Mouse (Mus musculus): ENCODE measurements around the gene Myo1d. TPM values are rescaled to one million over a fixed set of nuclear protein-coding genes. Genes with fewer than 3 reads are reported as not detected.
"Not testable (repeated sequence)": the region's sequence is repeated elsewhere in the genome, so short reads cannot be mapped to it uniquely, and the experiment has no call there.

The Myo1d gene
- polyA plus RNA-seq, 1 experiment from 2014 or later, result 21.6 TPM

DNA sequence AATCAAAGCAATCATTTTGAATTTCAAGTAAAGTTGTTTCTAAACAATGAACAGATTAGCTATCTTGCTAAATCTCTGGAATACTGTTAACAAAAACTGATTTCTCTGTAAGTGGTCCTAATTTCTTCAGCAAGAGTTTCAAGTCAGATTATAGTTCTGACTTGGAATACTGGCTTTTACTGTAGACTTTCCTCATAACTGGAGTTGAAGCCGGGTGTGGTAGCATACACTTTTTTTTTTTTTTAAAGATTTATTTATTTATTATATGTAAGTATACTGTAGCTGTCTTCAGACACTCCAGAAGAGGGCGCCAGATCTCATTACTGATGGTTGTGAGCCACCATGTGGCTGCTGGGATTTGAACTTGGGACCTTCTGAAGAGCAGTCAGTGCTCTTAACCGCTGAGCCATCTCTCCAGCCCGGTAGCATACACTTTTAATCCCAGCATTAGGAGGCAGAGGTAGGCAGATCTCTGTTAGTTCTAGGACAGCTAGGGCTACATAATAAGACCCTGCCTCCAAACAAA, 316.2 kb downstream of the Myo1d start:
- ATAC-seq (ENCODE audit: low FRiP score, low TSS enrichment); H3K4me1 ChIP-seq (replicated peaks; ENCODE audit: control insufficient read depth, insufficient read depth); H3K27me3 ChIP-seq (ENCODE audit: control insufficient read depth, insufficient read depth, low read length); DNase-seq (ENCODE audit: low spot score); H3K4me2 ChIP-seq (replicated peaks; ENCODE audit: low read depth); H3K27ac ChIP-seq (replicated peaks); H3K9ac ChIP-seq (ENCODE audit: low read length); H3K9me3 ChIP-seq (ENCODE audit: control insufficient read depth, low read length); H3K4me3 ChIP-seq (ENCODE audit: low read depth, low read length): not testable (repeated sequence)
- 0 out of 2 replicates have a peak, but pooled peaks have one; percentile 1 for TF ChIP-seq CTCF (IDR thresholded peaks at IDR 0.05; ENCODE audit: low read depth)
- H3K36me3 ChIP-seq (ENCODE audit: control insufficient read depth, insufficient read depth, low read length), result peaks cover 25% of the 10 kb centered on the region
- WGBS, result 81% methylated on average over 4 of the region's 4 CpGs

DNA sequence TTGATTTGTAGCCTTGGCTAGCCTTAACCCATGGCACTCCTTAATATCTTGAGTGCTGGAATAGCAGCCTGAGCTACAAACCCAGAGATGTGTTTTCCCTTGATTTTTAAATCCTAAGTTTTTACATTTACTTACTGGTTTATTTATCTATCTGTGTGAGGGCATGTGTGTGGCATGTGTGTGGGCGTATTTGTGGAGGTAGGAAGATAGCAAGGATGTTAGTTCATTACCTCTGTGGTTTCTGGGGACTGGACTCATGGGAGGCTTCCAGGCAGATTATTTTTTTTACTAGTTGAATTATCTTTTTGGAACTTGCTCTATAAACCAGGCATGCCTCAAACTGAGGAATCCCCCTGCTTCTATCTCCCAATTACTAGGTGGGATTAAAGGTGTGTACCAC, 326.6 kb downstream of the Myo1d start:
- H3K36me3 ChIP-seq (ENCODE audit: control insufficient read depth, insufficient read depth, low read length), result peaks cover 7% of the 10 kb centered on the region; the same call in 1 of the 2 replicates
- WGBS, result 93% methylated on average over 1 of the region's 1 CpGs

DNA sequence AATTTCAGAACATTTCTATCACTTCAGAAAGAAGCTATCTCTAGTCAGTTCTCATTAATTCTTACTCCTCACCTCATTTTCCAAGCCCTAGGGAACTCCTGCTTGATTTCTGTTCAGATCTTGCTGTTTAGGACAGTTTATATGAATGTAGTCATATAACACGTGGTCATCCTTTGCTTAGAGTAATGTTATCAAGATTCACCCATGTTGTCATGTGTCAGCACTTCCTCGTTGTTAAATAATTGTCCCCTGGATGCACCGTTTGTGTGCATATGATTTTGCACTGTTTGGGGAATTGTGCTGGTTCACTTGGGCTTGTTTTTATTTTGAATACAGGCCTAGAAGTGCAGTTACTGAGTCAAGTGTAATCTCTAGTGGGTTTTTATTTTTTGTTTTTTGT, 327.6 kb downstream of the Myo1d start:
- Histone ChIP-seq H3K4me2 (replicated peaks; ENCODE audit: low read depth) (no peak overlapping the region), H3K9me3 (ENCODE audit: control insufficient read depth, low read length) (no peaks in the 10 kb centered on the region), H3K4me3 (ENCODE audit: low read depth, low read length) (no peak overlapping the region), H3K9ac (ENCODE audit: low read length) (no peak overlapping the region), H3K27me3 (ENCODE audit: control insufficient read depth, insufficient read depth, low read length) (no peaks in the 10 kb centered on the region), H3K27ac (replicated peaks) (no peak overlapping the region), H3K36me3 (ENCODE audit: control insufficient read depth, insufficient read depth, low read length) (peaks cover 3% of the 10 kb centered on the region; the same call in 1 of the 2 replicates), H3K4me1 (replicated peaks; ENCODE audit: control insufficient read depth, insufficient read depth) (no peaks in the 10 kb centered on the region)
- DNase-seq (ENCODE audit: low spot score) (no peak), ATAC-seq (ENCODE audit: low FRiP score, low TSS enrichment) (no peak)
- 84% methylated on average over 3 of the region's 3 CpGs for WGBS
- TF ChIP-seq EP300 (optimal IDR thresholded peaks at IDR 0.05) (no peak), CTCF (IDR thresholded peaks at IDR 0.05; ENCODE audit: low read depth) (no peak)

More for the DNA sequence above, 326.6 kb downstream of the Myo1d start:
- ATAC-seq (ENCODE audit: low FRiP score, low TSS enrichment), result no peak
- no peak for DNase-seq (ENCODE audit: low spot score)
- H3K4me1 ChIP-seq (replicated peaks; ENCODE audit: control insufficient read depth, insufficient read depth), result no peaks in the 10 kb centered on the region
- no peaks in the 10 kb centered on the region for H3K27me3 ChIP-seq (ENCODE audit: control insufficient read depth, insufficient read depth, low read length)
- no peak overlapping the region for H3K27ac ChIP-seq (replicated peaks)
- H3K4me3 ChIP-seq (ENCODE audit: low read depth, low read length), result no peak overlapping the region
- no peak overlapping the region for H3K4me2 ChIP-seq (replicated peaks; ENCODE audit: low read depth)
- TF ChIP-seq CTCF (IDR thresholded peaks at IDR 0.05; ENCODE audit: low read depth), result no peak
- no peak overlapping the region for H3K9ac ChIP-seq (ENCODE audit: low read length)
- no peaks in the 10 kb centered on the region for H3K9me3 ChIP-seq (ENCODE audit: control insufficient read depth, low read length)

DNA sequence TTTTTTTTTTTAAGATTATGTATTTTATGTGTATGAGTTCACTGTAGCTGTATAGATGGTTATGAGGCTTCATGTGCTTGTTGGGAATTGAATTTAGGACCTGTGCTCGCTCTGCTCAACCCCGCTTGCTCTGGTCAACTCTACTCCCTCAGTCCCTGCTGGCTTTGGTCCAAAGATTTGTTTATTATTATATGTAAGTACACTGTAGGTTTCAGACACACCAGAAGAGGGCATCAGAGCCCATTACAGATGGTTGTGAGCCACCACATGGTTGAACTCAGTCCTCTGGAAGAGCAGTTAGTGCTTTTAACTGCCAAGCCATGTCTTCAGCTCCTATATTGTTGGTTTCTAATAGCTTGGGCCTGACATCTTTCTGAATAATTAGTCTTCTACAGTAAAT, 330.0 kb downstream of the Myo1d start:
- H3K27ac ChIP-seq (replicated peaks), result no peak overlapping the region
- no peak overlapping the region for H3K4me3 ChIP-seq (ENCODE audit: low read depth, low read length)
- peaks cover 10% of the 10 kb centered on the region for H3K36me3 ChIP-seq (ENCODE audit: control insufficient read depth, insufficient read depth, low read length)
- H3K9me3 ChIP-seq (ENCODE audit: control insufficient read depth, low read length), result no peaks in the 10 kb centered on the region
- no peak for ATAC-seq (ENCODE audit: low FRiP score, low TSS enrichment)
- no peaks in the 10 kb centered on the region for H3K27me3 ChIP-seq (ENCODE audit: control insufficient read depth, insufficient read depth, low read length)
- 93% methylated on average over 2 of the region's 2 CpGs for WGBS
- H3K4me2 ChIP-seq (replicated peaks; ENCODE audit: low read depth), result no peak overlapping the region
- no peak overlapping the region for H3K9ac ChIP-seq (ENCODE audit: low read length)
- TF ChIP-seq EP300 (optimal IDR thresholded peaks at IDR 0.05), result no peak
- peak; percentile 22; the same call in 1 of the 2 replicates for TF ChIP-seq CTCF (IDR thresholded peaks at IDR 0.05; ENCODE audit: low read depth)
- no peaks in the 10 kb centered on the region for H3K4me1 ChIP-seq (replicated peaks; ENCODE audit: control insufficient read depth, insufficient read depth)
- DNase-seq (ENCODE audit: low spot score), result no peak

DNA sequence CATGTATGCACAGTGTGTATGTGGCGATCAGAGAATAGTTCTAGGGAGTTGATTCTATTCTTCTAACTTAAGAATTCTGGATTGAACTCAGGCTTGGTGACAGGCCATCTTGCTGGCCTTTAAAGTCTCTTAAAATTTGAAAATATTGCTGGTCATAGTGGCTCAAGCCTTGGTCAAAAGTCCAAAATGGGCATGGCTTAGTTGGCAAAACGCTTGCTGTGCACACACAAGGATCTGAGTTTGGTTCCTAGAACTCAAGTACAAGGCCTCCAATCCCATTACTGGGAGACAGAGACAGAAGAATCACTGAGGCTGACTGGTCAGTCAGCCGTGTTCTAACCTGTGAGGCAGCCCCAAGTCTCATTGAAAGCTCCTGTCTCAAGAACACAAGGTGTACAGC, 332.9 kb downstream of the Myo1d start:
- Histone ChIP-seq H3K27me3 (ENCODE audit: control insufficient read depth, insufficient read depth, low read length) (no peaks in the 10 kb centered on the region), H3K9ac (ENCODE audit: low read length) (no peak overlapping the region), H3K4me3 (ENCODE audit: low read depth, low read length) (no peak overlapping the region), H3K4me2 (replicated peaks; ENCODE audit: low read depth) (no peak overlapping the region), H3K27ac (replicated peaks) (no peak overlapping the region), H3K4me1 (replicated peaks; ENCODE audit: control insufficient read depth, insufficient read depth) (no peaks in the 10 kb centered on the region), H3K36me3 (ENCODE audit: control insufficient read depth, insufficient read depth, low read length) (peaks cover 11% of the 10 kb centered on the region), H3K9me3 (ENCODE audit: control insufficient read depth, low read length) (no peaks in the 10 kb centered on the region)
- ATAC-seq (ENCODE audit: low FRiP score, low TSS enrichment) (no peak), DNase-seq (ENCODE audit: low spot score) (no peak)
- 91% methylated on average over 3 of the region's 3 CpGs for WGBS
- TF ChIP-seq CTCF (IDR thresholded peaks at IDR 0.05; ENCODE audit: low read depth) (no peak), EP300 (optimal IDR thresholded peaks at IDR 0.05) (no peak)

Other genes with a start within 250 kb of the Myo1d start
- 126 and 129 TPM in 2 replicates for gene Tmem98, start 30.1 kb upstream of the Myo1d start, polyA plus RNA-seq (2015; fragmentation: Nextera tagmentation; extraction: Ambion mirVana)
- 0.35 and 0.44 TPM in 2 replicates for gene Spaca3, start 78.3 kb upstream of the Myo1d start, polyA plus RNA-seq (2015; fragmentation: Nextera tagmentation; extraction: Ambion mirVana)